Mouse (Mus musculus) neural tube, embryonic 10.5 days (tissue): Measurements from ENCODE around the gene Gfpt1.
"Not testable (repeated sequence)": the region's sequence is repeated elsewhere in the genome, so short reads cannot be mapped to it uniquely, and the experiment has no call there.

Experiments used
- DNase-seq: peaks from one replicate; pipeline ENCODE4 v3.0.0-alpha.2; 2017; ENCODE audit warnings: low spot score; ENCODE audit errors: extremely low spot score

Gene Gfpt1

GRCm38 (mm10) chr6:87042337-87043130, at the start of gene Gfpt1:
TSS of gene Gfpt1 (plus strand) at chr6:87042846.
- peak; percentile 93 for DNase-seq

GRCm38 (mm10) chr6:86994254-86994653, 48.4 kb upstream of the Gfpt1 start:
- no peak for DNase-seq

GRCm38 (mm10) chr6:86996629-86997307, 45.9 kb upstream of the Gfpt1 start:
- no peak for DNase-seq

GRCm38 (mm10) chr6:86997360-86997759, 45.3 kb upstream of the Gfpt1 start:
- DNase-seq = no peak

- DNase-seq = no peak
Measured at GRCm38 (mm10) chr6:87001995-87002394, 40.7 kb upstream of the Gfpt1 start.

GRCm38 (mm10) chr6:87002521-87003055, 40.1 kb upstream of the Gfpt1 start:
- DNase-seq = peak; percentile 82

- DNase-seq = no peak
Measured at GRCm38 (mm10) chr6:87004099-87004498, 38.5 kb upstream of the Gfpt1 start.

GRCm38 (mm10) chr6:87005577-87005976, 37.1 kb upstream of the Gfpt1 start:
- no peak for DNase-seq

GRCm38 (mm10) chr6:87008887-87009286, 33.8 kb upstream of the Gfpt1 start, which contains the start of gene Nfu1:
TSS of gene Nfu1 (plus strand) at chr6:87009236.
- no peak for DNase-seq

- peak; percentile 94 for DNase-seq
Measured at GRCm38 (mm10) chr6:87009692-87010328, 32.8 kb upstream of the Gfpt1 start.

- peak; percentile 29 for DNase-seq
Measured at GRCm38 (mm10) chr6:87016916-87017315, 25.7 kb upstream of the Gfpt1 start.

- DNase-seq = no peak
Measured at GRCm38 (mm10) chr6:87018874-87019273, 23.8 kb upstream of the Gfpt1 start.

- DNase-seq = no peak
Measured at GRCm38 (mm10) chr6:87021791-87022190, 20.9 kb upstream of the Gfpt1 start.

- no peak for DNase-seq
Measured at GRCm38 (mm10) chr6:87026980-87027379, 15.7 kb upstream of the Gfpt1 start.

GRCm38 (mm10) chr6:87028881-87029280, 13.8 kb upstream of the Gfpt1 start:
- no peak for DNase-seq

- DNase-seq = not testable (repeated sequence)
Measured at GRCm38 (mm10) chr6:87031310-87031709, 11.3 kb upstream of the Gfpt1 start.

- no peak for DNase-seq
Measured at GRCm38 (mm10) chr6:87032401-87032800, 10.2 kb upstream of the Gfpt1 start.

- no peak for DNase-seq
Measured at GRCm38 (mm10) chr6:87034395-87034794, 8.3 kb upstream of the Gfpt1 start.

- DNase-seq = no peak
Measured at GRCm38 (mm10) chr6:87037826-87038620, 4.6 kb upstream of the Gfpt1 start.

GRCm38 (mm10) chr6:87039161-87039560, 3.5 kb upstream of the Gfpt1 start:
- no peak for DNase-seq

- no peak for DNase-seq
Measured at GRCm38 (mm10) chr6:87040971-87041370, 1.7 kb upstream of the Gfpt1 start.
